Mouse (Mus musculus): ENCODE results near the gene Fermt3.

Gene Fermt3

DNA sequence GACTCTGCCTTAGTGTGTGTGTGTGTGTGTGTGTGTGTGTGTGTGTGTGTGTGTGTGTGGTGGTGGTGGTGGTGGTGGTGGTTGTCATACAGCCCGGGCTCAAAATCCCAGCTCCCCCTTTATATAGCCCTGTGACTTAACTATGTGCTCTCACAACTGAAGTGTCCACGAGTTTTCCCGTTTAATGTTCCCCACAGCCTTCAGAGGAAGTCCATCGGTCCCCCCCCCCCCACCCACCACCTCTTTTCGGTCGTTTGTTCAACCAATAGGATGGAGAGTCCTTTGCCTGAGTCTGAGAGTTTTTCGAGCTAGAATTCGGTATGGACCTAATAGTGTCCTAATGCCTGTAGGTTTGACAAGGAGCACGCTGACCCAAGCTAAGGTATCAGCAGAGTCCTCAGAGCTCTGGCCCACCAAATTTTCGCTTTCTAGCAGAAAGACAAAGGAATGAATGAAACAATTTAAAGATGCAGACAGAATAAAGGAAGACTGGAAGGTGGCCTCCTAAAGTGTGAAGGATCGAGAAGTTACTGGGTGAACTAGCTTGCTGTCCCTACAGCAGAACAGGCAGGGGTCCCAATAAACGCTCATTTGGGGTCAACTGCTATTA is 45.6 kb downstream of the Fermt3 start:
- DNase-seq (ENCODE audit: low read depth in 2 of 2, low spot score in 2 of 2), result no peak

DNA sequence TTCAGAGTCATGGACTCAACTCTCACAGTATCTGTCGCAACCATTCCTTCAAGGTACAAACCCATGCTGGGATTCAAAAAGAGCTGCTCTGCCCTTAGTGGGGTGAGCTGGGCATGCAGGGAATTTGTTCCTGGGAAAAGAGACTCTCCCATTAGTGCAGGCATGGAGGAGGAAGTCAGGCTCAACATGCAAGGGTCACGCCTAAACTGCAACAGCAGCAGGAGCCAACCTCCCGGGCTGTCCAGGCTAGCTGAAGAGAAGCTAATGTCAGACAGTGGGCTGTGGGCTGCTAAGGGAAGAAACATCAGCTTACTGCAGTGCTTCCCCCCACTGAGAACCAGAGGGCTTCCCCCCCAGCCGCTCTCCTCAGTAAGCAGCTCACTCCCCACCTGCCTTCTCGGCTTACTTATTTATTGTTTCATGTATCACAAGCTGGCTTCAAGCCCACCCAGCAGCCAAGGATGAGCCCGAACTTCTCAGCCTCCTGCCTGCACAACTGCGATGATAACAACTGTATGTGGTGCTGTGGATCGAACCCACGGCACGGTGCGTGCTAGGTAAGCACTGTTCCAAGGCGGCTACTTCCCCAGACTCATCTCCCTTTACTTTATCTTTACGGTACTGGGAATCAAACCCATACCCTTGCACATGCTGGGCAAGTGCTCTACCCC is 46.9 kb downstream of the Fermt3 start:
- no peak for DNase-seq (ENCODE audit: low read depth in 2 of 2, low spot score in 2 of 2)

DNA sequence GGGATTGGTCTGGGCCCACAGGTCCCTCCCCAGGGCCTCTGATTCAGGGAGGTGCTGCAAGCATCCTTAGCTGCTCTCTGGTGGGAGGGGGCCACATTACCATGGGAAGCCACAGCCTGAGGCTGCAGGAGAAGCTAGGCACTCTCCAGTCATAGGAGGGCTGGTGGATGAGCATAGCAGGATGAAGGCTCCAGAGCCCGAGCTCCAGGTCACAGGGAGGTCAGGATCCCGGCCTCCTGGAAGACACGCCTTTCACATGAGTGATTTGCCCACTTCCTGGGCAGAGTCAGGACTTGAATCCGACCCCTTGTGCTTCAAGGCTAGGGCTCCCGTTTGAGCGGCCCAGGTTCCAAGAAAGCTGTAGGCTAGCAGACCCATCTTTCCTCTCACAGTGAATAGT is 47.6 kb downstream of the Fermt3 start:
- DNase-seq (ENCODE audit: low read depth in 2 of 2, low spot score in 2 of 2), result no peak

DNA sequence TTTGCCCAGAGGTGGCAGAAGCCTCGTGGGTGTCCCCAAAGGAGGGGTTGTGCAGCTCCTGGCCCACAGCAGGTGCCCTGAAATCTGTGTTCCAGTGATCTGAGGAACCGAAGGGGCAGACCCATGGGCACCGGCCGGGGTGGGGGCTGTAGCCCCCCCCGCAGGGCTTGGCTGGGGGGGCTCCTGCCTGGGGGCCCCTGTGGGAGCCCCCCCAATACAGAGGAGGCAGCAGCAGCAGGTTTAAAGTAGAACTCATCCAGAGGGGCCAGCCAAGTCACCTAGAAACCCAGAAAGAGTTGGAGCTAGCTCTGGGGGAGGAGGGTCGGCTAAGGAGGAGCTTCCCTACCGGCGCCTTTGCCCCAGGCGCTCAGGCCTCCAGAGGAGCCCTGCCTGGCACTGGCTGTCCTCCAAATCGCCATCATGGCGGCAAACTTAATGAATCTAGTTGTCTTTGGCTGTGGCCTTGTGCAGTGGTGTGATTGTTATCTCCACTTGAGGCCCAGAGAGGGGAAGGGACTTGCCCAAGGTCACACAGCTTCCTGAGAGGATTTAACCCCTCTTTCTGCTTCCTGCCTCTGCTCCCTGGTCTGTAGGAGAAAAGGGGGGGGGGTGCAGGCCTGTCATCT is 48.7 kb downstream of the Fermt3 start:
- no peak for DNase-seq (ENCODE audit: low read depth in 2 of 2, low spot score in 2 of 2)

DNA sequence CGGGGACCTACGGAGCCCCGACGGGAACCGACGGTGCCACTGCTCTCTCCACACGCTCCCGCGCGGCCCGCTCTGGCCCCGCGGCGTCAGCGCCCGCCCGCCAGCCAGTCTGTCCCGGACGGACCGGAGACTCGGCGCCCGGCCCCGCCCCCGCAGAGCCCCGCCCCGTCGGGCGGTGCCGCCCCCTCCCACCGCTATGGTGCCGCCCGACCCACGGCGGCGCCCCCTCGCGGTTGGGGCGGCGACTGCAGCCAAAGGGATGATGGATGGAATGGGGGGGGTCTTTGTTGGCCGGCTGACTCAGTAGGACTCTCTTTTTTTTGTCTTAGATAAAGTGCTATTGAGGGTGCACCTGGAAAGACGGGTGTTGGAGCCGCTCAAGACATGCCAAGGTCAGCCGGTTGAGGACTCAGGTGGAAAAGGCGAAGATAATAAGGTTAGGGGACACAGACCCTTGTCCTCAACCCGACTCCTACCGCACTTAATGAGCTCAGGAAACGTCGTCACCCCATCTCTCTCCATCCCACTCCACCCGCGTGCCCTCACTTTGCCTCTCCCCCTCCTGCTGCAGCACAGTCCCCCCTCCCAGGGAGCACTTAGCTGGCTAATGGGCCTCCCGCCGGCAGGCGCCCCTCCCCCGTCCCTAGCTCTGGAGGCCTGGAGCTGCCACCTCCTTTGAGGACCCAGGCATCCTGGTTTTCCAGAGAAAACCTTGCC is 49.4 kb downstream of the Fermt3 start:
- peak; percentile 55 to 61 for DNase-seq (ENCODE audit: low read depth in 2 of 2, low spot score in 2 of 2)

DNA sequence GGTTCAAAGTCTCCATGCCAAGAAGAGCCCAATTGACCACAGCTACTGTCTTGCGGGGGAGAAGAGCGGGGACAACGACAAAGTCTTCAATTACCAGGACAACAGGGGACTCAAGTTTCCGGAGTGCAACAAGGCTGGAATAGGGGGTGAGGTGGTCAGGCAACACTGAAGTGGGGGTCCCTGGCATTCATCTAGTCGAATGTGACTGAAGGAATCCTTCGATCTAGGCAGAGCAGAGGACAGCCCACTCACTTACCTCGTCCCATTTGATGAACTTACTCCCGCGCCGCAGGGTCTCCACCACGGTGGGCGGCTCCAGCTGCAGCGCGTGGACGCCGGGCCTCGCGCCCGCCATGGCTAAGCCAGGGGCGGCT is 50.0 kb downstream of the Fermt3 start:
- no peak for DNase-seq (ENCODE audit: low read depth in 2 of 2, low spot score in 2 of 2)

DNA sequence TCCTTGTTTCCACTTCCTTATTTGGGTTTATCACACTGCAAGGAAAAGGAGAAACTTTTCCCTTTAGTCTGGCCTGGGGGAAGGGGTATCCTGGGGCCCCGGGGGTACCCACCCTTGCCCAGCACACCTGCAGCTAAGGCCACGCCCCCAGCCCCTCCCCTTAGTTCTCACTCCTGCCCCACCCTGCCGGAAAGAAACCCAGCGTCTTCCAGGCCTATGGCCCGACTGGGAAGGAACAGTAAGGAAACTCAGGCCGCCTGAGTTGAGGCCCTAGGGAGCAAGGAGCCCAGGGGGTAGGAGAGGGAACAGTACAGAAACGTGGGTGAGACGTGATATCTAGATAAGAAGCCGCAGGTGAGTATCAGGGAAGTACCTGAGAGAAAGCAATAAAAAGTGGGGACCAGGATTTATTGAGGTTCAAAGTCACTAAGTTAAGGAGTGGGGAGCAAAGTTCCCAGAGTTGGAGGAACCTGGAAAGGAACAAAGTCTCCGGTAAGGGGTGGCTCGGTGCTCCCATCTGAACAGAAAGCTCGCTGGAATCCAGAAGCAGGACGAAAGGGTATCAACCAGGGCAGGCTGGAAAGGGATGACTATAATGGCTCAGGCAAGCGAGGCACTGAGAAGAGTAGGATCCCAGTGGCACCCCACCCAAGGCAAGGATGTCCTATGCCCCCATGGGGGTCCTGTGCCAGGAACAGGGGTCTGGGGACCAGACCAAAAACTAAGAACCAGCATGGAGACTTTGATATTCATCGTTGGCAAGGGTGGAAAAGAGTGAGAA is 50.6 kb downstream of the Fermt3 start:
- no peak for DNase-seq (ENCODE audit: low read depth in 2 of 2, low spot score in 2 of 2)

DNA sequence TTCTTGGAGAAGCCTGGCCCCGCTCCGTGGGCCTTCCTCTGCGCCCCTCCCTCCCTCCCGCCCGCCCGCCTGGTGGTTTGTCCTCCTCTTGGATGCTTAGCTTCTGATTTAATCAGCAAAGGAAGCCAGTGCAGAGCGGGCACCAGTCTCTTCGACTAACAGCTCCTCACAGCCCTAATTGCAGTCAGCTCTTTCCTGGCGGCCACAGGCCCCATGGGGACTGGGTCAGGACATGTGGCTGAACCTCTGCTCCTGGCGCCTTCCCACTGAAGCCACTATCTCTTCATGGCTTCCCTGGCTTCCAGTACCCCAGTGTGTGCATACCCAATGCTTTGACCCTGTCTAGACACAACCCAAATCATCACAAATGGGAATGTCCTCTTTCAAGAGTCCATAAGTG is 62.8 kb downstream of the Fermt3 start:
- no peak for DNase-seq (ENCODE audit: low read depth in 2 of 2, low spot score in 2 of 2)

DNA sequence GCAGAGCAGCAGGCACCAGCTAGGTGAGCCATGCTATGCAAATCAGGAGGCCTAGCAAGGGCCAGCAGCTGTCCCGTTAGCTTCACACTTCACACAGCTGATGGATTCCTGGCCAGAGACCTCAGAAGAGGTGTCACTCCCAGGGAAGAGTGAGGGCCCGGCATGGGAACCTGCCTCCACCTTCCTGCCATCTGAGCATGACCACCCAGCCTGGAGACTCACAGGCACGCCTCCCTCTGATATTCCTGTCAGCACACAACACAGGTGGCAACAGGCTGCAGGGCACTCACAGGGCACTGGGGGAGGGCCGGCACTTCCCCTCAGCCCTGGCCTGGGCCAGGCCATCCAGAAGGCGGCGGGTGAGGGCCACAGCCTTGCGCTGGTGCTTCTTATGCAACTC is 63.8 kb downstream of the Fermt3 start:
- DNase-seq (ENCODE audit: low read depth in 2 of 2, low spot score in 2 of 2), result no peak

DNA sequence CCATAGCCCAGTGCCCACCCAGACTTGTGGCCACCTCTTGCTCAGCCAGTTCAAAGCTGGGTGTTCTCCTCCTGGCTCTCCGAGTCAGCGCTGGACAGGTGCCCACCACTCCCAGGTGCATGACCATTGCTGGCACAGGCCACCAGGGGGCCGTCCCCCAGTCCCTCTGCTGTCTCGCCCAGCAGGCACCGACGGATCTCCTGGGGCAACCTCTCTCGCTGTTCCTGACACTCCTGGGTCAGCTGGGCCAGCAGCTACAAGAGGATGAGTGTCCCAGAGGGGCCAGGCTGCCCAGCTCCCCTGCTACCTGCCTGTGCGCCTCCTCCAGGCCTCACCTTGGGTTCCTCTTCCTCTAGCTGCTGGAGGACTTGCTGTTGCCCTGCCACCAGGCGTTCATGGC is 65.2 kb downstream of the Fermt3 start:
- no peak for DNase-seq (ENCODE audit: low read depth in 2 of 2, low spot score in 2 of 2)

DNA sequence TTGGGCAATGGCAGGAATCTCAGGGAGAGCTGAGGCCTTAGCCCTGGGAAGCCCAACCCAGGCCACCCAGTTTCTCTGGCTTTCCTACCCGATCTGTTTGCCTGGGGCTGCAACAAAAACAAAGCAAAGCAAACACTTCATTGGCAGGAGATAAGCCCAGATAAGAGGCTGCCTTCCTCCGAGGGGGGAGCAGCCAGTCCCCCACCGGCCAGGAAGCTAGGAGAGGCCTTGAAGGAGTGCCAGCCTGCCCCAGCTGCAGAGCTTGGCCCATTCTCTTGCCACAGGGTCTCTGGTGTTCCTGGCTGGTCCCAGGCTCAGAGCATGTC is 66.6 kb downstream of the Fermt3 start:
- DNase-seq (ENCODE audit: low read depth in 2 of 2, low spot score in 2 of 2), result no peak

DNA sequence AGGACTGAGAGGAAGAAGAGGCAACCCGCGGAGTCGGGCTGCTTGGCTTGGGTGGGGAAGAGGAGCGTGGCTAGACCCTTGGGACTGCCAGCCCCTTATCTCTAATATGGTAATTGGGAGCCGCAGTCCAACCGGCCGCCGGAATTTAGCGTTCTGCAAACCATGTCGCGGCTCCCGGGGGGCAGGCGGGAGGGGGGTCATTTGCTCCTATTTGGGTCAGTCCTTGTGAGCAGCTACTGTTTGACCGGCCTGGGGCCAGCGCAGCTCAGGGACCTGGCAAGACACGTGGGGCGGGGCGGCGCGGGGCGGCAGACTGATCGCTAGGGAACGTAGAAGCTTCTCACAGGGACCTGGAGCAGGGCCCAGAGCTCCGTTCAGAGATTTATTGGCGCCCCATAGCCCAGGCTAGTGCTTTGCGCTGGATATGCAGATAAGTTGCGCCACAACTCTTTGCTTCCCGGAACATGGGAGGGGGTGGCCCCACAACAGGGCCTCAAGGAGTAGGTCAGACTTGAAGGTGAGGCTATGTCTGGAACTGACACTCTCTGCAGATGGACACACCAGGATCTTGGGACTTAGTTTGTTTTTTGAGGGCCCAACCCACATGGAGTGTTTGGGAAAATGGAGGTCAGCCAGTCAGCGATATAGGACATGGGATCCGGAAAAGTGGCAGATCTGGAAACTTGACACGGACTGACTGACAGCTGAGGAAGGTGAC is 67.1 kb downstream of the Fermt3 start:
- peak in 1 of 2 experiments; percentile 21 for DNase-seq (ENCODE audit: low read depth in 2 of 2, low spot score in 2 of 2)

DNA sequence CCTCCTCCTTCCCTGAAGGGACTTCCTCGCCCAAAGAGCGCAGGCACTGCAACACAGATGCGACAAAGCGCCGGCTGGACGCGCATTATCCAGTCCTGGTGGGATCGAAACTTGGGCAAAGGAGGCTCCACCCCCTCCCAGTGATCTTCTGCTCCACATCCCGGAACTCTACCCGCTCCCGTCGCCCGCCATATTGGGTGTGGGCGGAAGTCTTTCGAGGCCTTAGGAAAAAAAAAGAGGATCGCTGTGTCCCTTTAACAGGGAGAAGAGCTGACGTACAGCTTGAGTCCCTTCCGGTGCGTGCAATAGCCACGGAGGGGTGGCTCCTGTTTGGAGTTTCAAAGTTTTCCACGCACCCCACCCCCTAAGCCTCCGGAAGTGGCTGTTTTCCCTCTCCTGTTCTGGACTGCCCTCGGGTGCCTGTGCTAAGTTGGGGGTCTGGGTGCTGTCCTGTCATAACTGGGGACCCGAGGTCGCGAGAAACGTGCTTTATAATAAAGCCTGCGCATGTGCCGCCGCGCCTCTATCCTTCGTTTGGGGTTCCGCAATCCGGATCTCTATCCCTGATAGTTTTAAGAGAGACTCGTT is 67.8 kb downstream of the Fermt3 start:
- DNase-seq (ENCODE audit: low read depth in 2 of 2, low spot score in 2 of 2), result peak; percentile 52 to 62

DNA sequence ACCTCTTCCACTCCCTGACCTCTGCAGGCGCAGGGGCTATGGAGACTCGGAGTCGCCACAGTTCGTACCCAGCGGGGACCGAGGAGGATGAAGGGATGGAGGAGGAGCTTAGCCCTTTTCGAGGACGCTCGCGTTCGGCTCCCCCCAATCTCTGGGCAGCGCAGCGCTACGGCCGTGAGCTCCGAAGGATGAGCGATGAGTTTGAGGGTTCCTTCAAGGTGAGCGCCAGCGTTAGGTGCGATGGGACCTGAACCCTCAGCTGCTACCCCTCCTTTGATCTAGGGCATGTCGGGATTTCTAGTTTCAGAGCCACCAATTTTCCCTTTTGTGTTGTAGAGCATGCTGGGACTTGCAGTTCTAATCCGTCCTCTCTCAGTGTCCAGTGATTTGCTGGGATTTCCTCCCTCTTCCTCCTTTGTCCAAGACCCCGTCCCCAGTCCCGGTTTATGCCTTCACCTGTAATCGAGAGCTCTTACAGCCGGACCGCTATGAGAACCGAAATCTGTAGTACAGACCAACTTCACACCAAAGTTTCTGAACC is 68.6 kb downstream of the Fermt3 start:
- peak in 1 of 2 experiments; percentile 23 for DNase-seq (ENCODE audit: low read depth in 2 of 2, low spot score in 2 of 2)

DNA sequence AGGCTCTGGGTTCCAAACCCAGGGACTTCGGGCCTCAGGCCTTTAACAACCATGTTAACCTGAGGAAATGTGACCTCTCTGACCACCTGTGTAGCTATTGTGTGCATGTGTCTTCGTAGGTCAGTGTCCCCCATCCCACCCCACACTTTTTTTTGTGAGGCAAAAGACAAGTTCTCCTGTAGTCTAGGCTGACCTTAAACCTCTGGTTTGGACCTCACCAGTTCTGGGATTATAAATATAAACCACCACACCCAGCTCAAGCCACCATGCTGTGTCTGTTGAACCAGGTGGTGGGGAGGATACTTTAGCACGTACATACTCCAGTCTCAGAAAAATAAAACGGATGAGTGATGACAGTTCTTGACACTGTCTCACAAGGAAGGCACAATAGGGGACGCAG is 69.3 kb downstream of the Fermt3 start:
- DNase-seq (ENCODE audit: low read depth in 2 of 2, low spot score in 2 of 2), result no peak

DNA sequence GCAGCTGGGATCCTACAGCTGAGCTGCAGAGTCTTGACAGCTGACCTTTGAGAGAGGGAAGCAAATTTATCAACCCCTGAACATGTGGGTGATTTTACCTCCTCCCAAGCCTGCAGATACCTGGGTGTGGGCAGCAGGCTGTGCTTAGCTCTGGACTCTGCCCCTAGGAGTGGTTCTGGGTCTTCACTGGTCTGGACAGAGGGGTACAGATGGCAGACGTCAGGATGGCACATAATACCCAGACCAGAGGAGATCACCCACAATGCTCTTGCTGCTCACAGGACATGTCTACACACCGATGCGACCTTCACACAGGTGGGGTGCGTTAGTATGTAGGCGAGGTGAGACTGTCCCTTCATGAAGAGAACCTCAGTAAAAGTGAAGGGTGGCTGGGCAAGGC is 69.7 kb downstream of the Fermt3 start:
- DNase-seq (ENCODE audit: low read depth in 2 of 2, low spot score in 2 of 2), result no peak
